Mouse (Mus musculus): ENCODE results near the gene Ush2a. TPM values are rescaled to one million over a fixed set of nuclear protein-coding genes. Genes with fewer than 3 reads are reported as not detected.

The Ush2a gene
- polyA plus RNA-seq, 1 experiment from 2014 or later: 0.14 TPM

GRCm38 (mm10) chr1:188407176-188407575 is 145.4 kb downstream of the Ush2a start:
- ATAC-seq (ENCODE audit: low FRiP score, low read depth): no peak
- no peak overlapping the region for H3K9ac ChIP-seq
- no peak overlapping the region for H3K27ac ChIP-seq
- H3K36me3 ChIP-seq: no peaks in the 10 kb centered on the region
- no peaks in the 10 kb centered on the region for H3K4me1 ChIP-seq
- H3K27me3 ChIP-seq (replicated peaks): no peaks in the 10 kb centered on the region
- no peak overlapping the region for H3K4me3 ChIP-seq
- H3K4me2 ChIP-seq (replicated peaks): no peak overlapping the region
- 94% methylated on average over 4 of the region's 4 CpGs for WGBS
- no peaks in the 10 kb centered on the region for H3K9me3 ChIP-seq

GRCm38 (mm10) chr1:188407613-188408386 is 146.0 kb downstream of the Ush2a start:
- no peak overlapping the region for H3K4me2 ChIP-seq (replicated peaks)
- no peaks in the 10 kb centered on the region for H3K27me3 ChIP-seq (replicated peaks)
- no peaks in the 10 kb centered on the region for H3K36me3 ChIP-seq
- H3K27ac ChIP-seq: no peak overlapping the region
- H3K9ac ChIP-seq: no peak overlapping the region
- no peak overlapping the region for H3K4me3 ChIP-seq
- 82% methylated on average over 8 of the region's 8 CpGs for WGBS
- no peak for ATAC-seq (ENCODE audit: low FRiP score, low read depth)
- no peaks in the 10 kb centered on the region for H3K9me3 ChIP-seq
- H3K4me1 ChIP-seq: no peaks in the 10 kb centered on the region

- WGBS: 91% methylated on average over 3 of the region's 3 CpGs
- ATAC-seq (ENCODE audit: low FRiP score, low read depth): no peak
- no peak overlapping the region for H3K4me2 ChIP-seq (replicated peaks)
- no peaks in the 10 kb centered on the region for H3K9me3 ChIP-seq
- H3K36me3 ChIP-seq: no peaks in the 10 kb centered on the region
- H3K4me1 ChIP-seq: no peaks in the 10 kb centered on the region
- no peak overlapping the region for H3K27ac ChIP-seq
- H3K27me3 ChIP-seq (replicated peaks): no peaks in the 10 kb centered on the region
- no peak overlapping the region for H3K4me3 ChIP-seq
- no peak overlapping the region for H3K9ac ChIP-seq
Observed at GRCm38 (mm10) chr1:188410547-188410946, 148.7 kb downstream of the Ush2a start.

GRCm38 (mm10) chr1:188420543-188420942 is 158.7 kb downstream of the Ush2a start:
- no peaks in the 10 kb centered on the region for H3K9me3 ChIP-seq
- no peaks in the 10 kb centered on the region for H3K4me1 ChIP-seq
- H3K27me3 ChIP-seq (replicated peaks): no peaks in the 10 kb centered on the region
- ATAC-seq (ENCODE audit: low FRiP score, low read depth): no peak
- H3K36me3 ChIP-seq: no peaks in the 10 kb centered on the region
- 91% methylated on average over 2 of the region's 2 CpGs for WGBS
- H3K4me3 ChIP-seq: no peak overlapping the region
- no peak overlapping the region for H3K9ac ChIP-seq
- no peak overlapping the region for H3K4me2 ChIP-seq (replicated peaks)
- no peak overlapping the region for H3K27ac ChIP-seq

- Histone ChIP-seq H3K27me3 (replicated peaks) (no peaks in the 10 kb centered on the region), H3K4me3 (no peak overlapping the region), H3K36me3 (no peaks in the 10 kb centered on the region), H3K4me2 (replicated peaks) (no peak overlapping the region), H3K9me3 (no peaks in the 10 kb centered on the region), H3K9ac (no peak overlapping the region), H3K4me1 (no peaks in the 10 kb centered on the region), H3K27ac (no peak overlapping the region)
- 73% methylated on average over 6 of the region's 6 CpGs for WGBS
- no peak for ATAC-seq (ENCODE audit: low FRiP score, low read depth)
Observed at GRCm38 (mm10) chr1:188428172-188428571, 166.3 kb downstream of the Ush2a start.

GRCm38 (mm10) chr1:188430689-188431088 is 168.9 kb downstream of the Ush2a start:
- no peak overlapping the region for H3K4me3 ChIP-seq
- H3K27me3 ChIP-seq (replicated peaks): no peaks in the 10 kb centered on the region
- no peaks in the 10 kb centered on the region for H3K4me1 ChIP-seq
- 78% methylated on average over 3 of the region's 3 CpGs for WGBS
- ATAC-seq (ENCODE audit: low FRiP score, low read depth): no peak
- no peak overlapping the region for H3K9ac ChIP-seq
- H3K36me3 ChIP-seq: no peaks in the 10 kb centered on the region
- H3K9me3 ChIP-seq: no peaks in the 10 kb centered on the region
- H3K27ac ChIP-seq: no peak overlapping the region
- H3K4me2 ChIP-seq (replicated peaks): no peak overlapping the region

GRCm38 (mm10) chr1:188447964-188448363 is 186.1 kb downstream of the Ush2a start:
- Histone ChIP-seq H3K9me3 (no peaks in the 10 kb centered on the region), H3K36me3 (no peaks in the 10 kb centered on the region), H3K4me2 (replicated peaks) (no peak overlapping the region), H3K9ac (no peak overlapping the region), H3K4me3 (no peak overlapping the region), H3K27ac (no peak overlapping the region), H3K4me1 (no peaks in the 10 kb centered on the region), H3K27me3 (replicated peaks) (no peaks in the 10 kb centered on the region)
- 76% methylated on average over 5 of the region's 5 CpGs for WGBS
- no peak for ATAC-seq (ENCODE audit: low FRiP score, low read depth)

GRCm38 (mm10) chr1:188456466-188457175 is 194.8 kb downstream of the Ush2a start:
- no peak overlapping the region for H3K9ac ChIP-seq
- 63% methylated on average over 13 of the region's 13 CpGs for WGBS
- no peak overlapping the region for H3K27ac ChIP-seq
- no peak overlapping the region for H3K4me3 ChIP-seq
- H3K4me1 ChIP-seq: 0 out of 2 replicates have a peak, but pooled peaks cover 2% of the 10 kb centered on the region
- H3K36me3 ChIP-seq: no peaks in the 10 kb centered on the region
- ATAC-seq (ENCODE audit: low FRiP score, low read depth): no peak
- H3K27me3 ChIP-seq (replicated peaks): no peaks in the 10 kb centered on the region
- no peaks in the 10 kb centered on the region for H3K9me3 ChIP-seq
- no peak overlapping the region for H3K4me2 ChIP-seq (replicated peaks)

- Histone ChIP-seq H3K4me3 (no peak overlapping the region), H3K4me2 (replicated peaks) (no peak overlapping the region), H3K27me3 (replicated peaks) (no peaks in the 10 kb centered on the region), H3K27ac (no peak overlapping the region), H3K9ac (no peak overlapping the region), H3K4me1 (0 out of 2 replicates have a peak, but pooled peaks cover 2% of the 10 kb centered on the region), H3K36me3 (no peaks in the 10 kb centered on the region), H3K9me3 (no peaks in the 10 kb centered on the region)
- no peak; the same call in 1 of the 2 replicates for ATAC-seq (ENCODE audit: low FRiP score, low read depth)
- WGBS: 36% methylated on average over 13 of the region's 13 CpGs
Observed at GRCm38 (mm10) chr1:188457221-188458008, 195.6 kb downstream of the Ush2a start.

- ATAC-seq (ENCODE audit: low FRiP score, low read depth): no peak
- Histone ChIP-seq H3K4me3 (no peak overlapping the region), H3K36me3 (no peaks in the 10 kb centered on the region), H3K4me2 (replicated peaks) (no peak overlapping the region), H3K4me1 (0 out of 2 replicates have a peak, but pooled peaks cover 2% of the 10 kb centered on the region), H3K27me3 (replicated peaks) (no peaks in the 10 kb centered on the region), H3K9ac (no peak overlapping the region), H3K27ac (no peak overlapping the region), H3K9me3 (no peaks in the 10 kb centered on the region)
- 82% methylated on average over 2 of the region's 2 CpGs for WGBS
Observed at GRCm38 (mm10) chr1:188461203-188461602, 199.4 kb downstream of the Ush2a start.

- Histone ChIP-seq H3K27ac (no peak overlapping the region), H3K9me3 (no peaks in the 10 kb centered on the region), H3K9ac (no peak overlapping the region), H3K4me3 (no peak overlapping the region), H3K4me1 (no peaks in the 10 kb centered on the region), H3K27me3 (replicated peaks) (no peaks in the 10 kb centered on the region), H3K36me3 (no peaks in the 10 kb centered on the region), H3K4me2 (replicated peaks) (no peak overlapping the region)
- no peak for ATAC-seq (ENCODE audit: low FRiP score, low read depth)
Observed at GRCm38 (mm10) chr1:188464653-188465052, 202.8 kb downstream of the Ush2a start.

GRCm38 (mm10) chr1:188468371-188468783 is 206.6 kb downstream of the Ush2a start:
- H3K27me3 ChIP-seq (replicated peaks): no peaks in the 10 kb centered on the region
- no peak for ATAC-seq (ENCODE audit: low FRiP score, low read depth)

More at GRCm38 (mm10) chr1:188468371-188468783, 206.6 kb downstream of the Ush2a start:
- WGBS: 76% methylated on average over 10 of the region's 10 CpGs
- no peak overlapping the region for H3K9ac ChIP-seq
- H3K9me3 ChIP-seq: no peaks in the 10 kb centered on the region
- no peaks in the 10 kb centered on the region for H3K36me3 ChIP-seq
- H3K4me2 ChIP-seq (replicated peaks): no peak overlapping the region
- no peaks in the 10 kb centered on the region for H3K4me1 ChIP-seq
- H3K27ac ChIP-seq: no peak overlapping the region
- H3K4me3 ChIP-seq: no peak overlapping the region
